Mouse (Mus musculus) intestine, embryonic 14.5 days (tissue): ENCODE results near the gene Pdia6. TPM values are rescaled to one million over a fixed set of nuclear protein-coding genes. Genes with fewer than 3 reads are reported as not detected.
A peak's percentile ranks its signal among the peaks of the same experiment; 100 is the strongest.

Experiments
- ATAC-seq: fragments of 200-750 bp; cut with Nextera tagmentation; replicated peaks from 2 replicates; pipeline ENCODE4 v1.8.0; 2017; ENCODE audit warnings: low read depth, moderate number of reproducible peaks, moderate TSS enrichment, moderate library complexity; ENCODE audit not compliant: low FRiP score, low TSS enrichment
- DNase-seq: peaks from one replicate; pipeline ENCODE4 v3.0.0-alpha.2; 2018; ENCODE audit warnings: low spot score
- H3K27ac ChIP-seq: fragments of 300-500 bp; sonication (generic); 2 replicates; pipeline ENCODE4 v1.5.1; 2014; ENCODE audit warnings: low read depth, mild to moderate bottlenecking, control low read depth
- H3K27me3 ChIP-seq: fragments of 300-500 bp; sonication (generic); replicated peaks from 2 replicates; pipeline ENCODE4 v1.6.1; 2014; ENCODE audit warnings: low read length, control low read depth; ENCODE audit not compliant: control insufficient read depth, insufficient read depth
- H3K36me3 ChIP-seq: fragments of 300-500 bp; sonication (generic); 2 replicates; pipeline ENCODE4 v1.6.1; 2014; ENCODE audit warnings: low read length, control low read depth; ENCODE audit not compliant: control insufficient read depth, insufficient read depth
- H3K4me1 ChIP-seq: fragments of 300-500 bp; sonication (generic); replicated peaks from 2 replicates; pipeline ENCODE4 v1.6.1; 2014; ENCODE audit warnings: low read length, control low read depth, mixed read lengths; ENCODE audit not compliant: control insufficient read depth, insufficient read depth
- H3K4me2 ChIP-seq: fragments of 300-500 bp; sonication (generic); 2 replicates; pipeline ENCODE4 v1.6.1; 2014; ENCODE audit warnings: low read length
- H3K4me3 ChIP-seq: fragments of 300-500 bp; sonication (generic); 2 replicates; pipeline ENCODE4 v1.5.1; 2014; ENCODE audit warnings: low read depth, low read length, control low read depth, mixed read lengths
- H3K9ac ChIP-seq: fragments of 300-500 bp; sonication (generic); 2 replicates; pipeline ENCODE4 v1.6.1; 2014; ENCODE audit warnings: mild to moderate bottlenecking, low read length
- H3K9me3 ChIP-seq: fragments of 300-500 bp; sonication (generic); 2 replicates; pipeline ENCODE4 v1.6.1; 2016; ENCODE audit warnings: low read length, control low read depth; ENCODE audit not compliant: control insufficient read depth
- WGBS: fragments of 180-500 bp; shearing (Covaris S2); extraction: QIAGEN DNeasy Blood & Tissue Kit; methylation state at CpG from one replicate; pipeline ENCODE4 v1.1.7; 2014; 5-methylcytosine and 5-hydroxymethylcytosine counted together
- polyA plus RNA-seq: library from polyadenylated mRNA; unstranded; fragments of >200 nt; fragmentation: Nextera tagmentation; extraction: Ambion mirVana; gene quantifications from 2 replicates; pipeline ENCODE4 v1.2.1, GENCODE M21; 2014

Pdia6 gene
- polyA plus RNA-seq: 525 and 533 TPM in 2 replicates

DNA sequence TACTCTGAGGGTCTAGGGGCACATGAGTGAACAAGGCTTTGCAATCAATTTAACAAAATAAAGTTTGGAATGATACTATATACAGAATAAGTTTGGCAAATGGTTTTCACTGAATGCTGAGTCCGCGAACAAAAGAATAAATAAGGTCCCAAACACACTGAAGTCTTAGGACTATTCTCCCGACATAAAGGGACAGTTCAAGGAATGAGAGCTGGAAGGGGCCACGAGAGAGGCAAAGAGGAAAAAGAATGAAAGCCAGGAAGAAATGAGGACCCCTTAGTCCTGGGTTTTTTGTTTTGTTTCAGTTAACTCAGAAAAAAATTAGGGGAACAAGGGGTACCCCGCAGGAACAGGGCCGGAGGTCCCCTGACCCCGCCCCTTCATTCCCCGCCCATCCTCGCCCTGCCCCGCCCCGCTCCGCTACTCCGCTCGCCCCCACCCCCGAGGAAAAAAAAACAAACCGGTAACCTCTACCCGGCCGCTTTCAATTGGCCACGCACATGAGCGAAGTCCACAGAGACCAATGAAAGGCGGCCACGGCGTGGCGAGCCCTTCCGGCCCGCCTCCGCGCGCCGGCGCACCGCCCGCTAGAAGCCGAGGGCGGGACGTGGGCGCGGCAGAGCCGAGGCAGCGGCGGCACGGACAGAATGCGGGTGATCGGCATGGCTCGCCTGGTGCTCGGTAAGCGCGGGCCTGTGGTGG lies at the start of gene Pdia6:
Gene Pdia6, plus strand, starts transcription at position 575 of the 702 bp plus-strand sequence.
- peak; percentile 96 for DNase-seq
- Histone ChIP-seq H3K4me1 (peaks cover 11% of the 10 kb centered on the region), H3K9ac (peak within 1 kb of the TSS; percentile 89), H3K4me3 (peak within 1 kb of the TSS; percentile 68), H3K9me3 (no peaks in the 10 kb centered on the region), H3K27me3 (no peaks in the 10 kb centered on the region), H3K4me2 (peak within 1 kb of the TSS; percentile 75), H3K36me3 (peaks cover 25% of the 10 kb centered on the region), H3K27ac (peak within 1 kb of the TSS; percentile 60; the same call in 1 of the 2 replicates)
- WGBS: under 1% methylated on average over 37 of the region's 48 CpGs
- ATAC-seq: peak; percentile 99

DNA sequence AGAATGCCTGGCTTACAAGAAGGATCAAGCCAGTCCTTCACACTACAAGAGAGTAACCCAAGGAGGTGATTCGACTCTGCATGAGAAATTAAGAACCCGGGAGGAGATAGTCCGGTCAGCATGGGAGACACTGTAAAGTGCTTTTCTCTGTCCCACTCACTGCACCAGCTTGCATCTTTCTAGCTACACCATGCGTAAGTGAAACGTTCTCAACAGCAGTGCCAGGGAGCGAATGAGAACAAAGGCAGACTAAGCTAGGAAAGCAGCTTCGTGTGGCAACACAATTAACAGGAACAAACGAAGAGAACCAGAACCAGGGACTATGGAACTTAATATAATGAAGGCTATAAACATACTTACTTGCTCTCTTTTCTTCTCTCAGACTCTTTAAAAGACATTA lies 48.0 kb upstream of the Pdia6 start:
- H3K9me3 ChIP-seq: 0 out of 2 replicates have a peak, but pooled peaks cover 3% of the 10 kb centered on the region
- no peak for ATAC-seq

DNA sequence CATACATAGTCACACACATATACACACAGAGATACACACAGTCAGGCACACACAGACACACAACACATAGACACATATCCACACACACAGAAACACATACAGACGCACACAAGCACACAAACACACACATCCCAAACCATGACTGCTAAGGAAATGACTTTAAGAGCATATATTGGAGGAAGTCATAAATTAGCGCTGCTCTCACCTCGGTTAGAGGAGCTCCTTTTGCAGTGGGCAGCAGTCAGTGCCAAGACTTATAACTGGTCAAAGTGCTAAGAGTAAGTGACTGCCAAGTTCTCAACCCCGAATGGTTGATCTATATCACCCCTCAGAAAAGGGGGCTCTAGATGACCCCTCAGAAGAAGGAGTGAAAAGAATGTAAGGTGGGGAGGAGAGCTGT lies 47.2 kb upstream of the Pdia6 start:
- Histone ChIP-seq H3K4me2 (no peak overlapping the region), H3K27me3 (no peaks in the 10 kb centered on the region), H3K9ac (no peak overlapping the region), H3K27ac (no peak overlapping the region), H3K4me1 (no peaks in the 10 kb centered on the region), H3K9me3 (0 out of 2 replicates have a peak, but pooled peaks cover 3% of the 10 kb centered on the region), H3K4me3 (no peak overlapping the region), H3K36me3 (no peaks in the 10 kb centered on the region)
- ATAC-seq: no peak
- 60% methylated on average over 4 of the region's 4 CpGs for WGBS
- DNase-seq: no peak

More for the DNA sequence above, 48.0 kb upstream of the Pdia6 start:
- Histone ChIP-seq H3K27me3 (no peaks in the 10 kb centered on the region), H3K4me2 (no peak overlapping the region), H3K36me3 (no peaks in the 10 kb centered on the region), H3K9ac (no peak overlapping the region), H3K27ac (no peak overlapping the region), H3K4me1 (no peaks in the 10 kb centered on the region), H3K4me3 (no peak overlapping the region)
- DNase-seq: no peak
- 70% methylated on average over 8 of the region's 8 CpGs for WGBS

DNA sequence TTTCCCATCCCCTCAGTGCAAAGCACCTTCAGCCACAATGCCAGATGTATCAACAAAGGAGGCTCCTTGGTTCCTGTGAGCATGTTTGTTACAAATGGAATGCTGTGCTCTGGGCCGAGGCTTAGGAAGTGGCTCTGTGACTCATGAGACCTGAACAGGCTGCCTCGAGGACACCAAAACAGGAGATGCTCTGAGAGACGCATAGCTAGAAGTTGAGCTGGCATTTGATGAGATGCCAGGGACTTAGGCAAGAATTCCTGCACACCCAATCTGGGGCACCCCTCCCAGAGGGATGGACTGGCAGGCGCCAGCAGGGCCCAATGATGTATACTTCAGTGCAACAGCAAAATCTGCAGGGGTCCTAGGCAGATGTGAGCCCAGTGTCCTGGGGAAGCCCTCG lies 45.7 kb upstream of the Pdia6 start:
- no peaks in the 10 kb centered on the region for H3K4me1 ChIP-seq
- no peak for DNase-seq
- no peaks in the 10 kb centered on the region for H3K36me3 ChIP-seq
- no peak overlapping the region for H3K4me2 ChIP-seq
- no peak overlapping the region for H3K27ac ChIP-seq
- H3K9ac ChIP-seq: no peak overlapping the region
- no peak for ATAC-seq
- H3K4me3 ChIP-seq: no peak overlapping the region
- 70% methylated on average over 5 of the region's 5 CpGs for WGBS
- no peaks in the 10 kb centered on the region for H3K9me3 ChIP-seq
- H3K27me3 ChIP-seq: no peaks in the 10 kb centered on the region

DNA sequence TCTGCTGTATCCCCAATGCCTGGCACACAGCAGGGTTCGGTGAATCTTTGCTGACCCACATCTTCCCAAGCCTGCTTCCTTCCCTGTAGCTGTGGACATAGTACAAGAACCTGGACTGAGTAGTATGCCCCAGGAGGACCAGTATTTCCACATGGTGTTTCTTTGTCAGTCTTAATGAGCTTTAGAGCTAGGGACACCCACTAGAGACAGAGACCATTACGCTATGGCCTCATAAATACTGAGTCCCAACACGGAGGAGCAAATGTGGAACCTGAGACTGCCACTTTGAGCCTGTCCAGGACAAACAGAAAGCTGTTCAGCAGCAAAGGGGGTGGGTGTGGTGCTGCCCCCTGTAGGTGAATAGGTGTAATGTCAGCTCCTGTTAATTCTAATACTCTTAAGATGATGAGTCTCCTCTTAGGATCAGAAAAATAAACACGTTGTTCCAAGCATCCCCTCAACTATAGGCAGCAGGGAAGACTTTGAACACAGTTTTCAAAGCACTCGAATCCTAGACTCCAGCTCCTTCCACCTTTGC lies 44.4 kb upstream of the Pdia6 start:
- Histone ChIP-seq H3K9me3 (no peaks in the 10 kb centered on the region), H3K9ac (no peak overlapping the region), H3K4me3 (no peak overlapping the region), H3K27me3 (no peaks in the 10 kb centered on the region), H3K4me2 (no peak overlapping the region), H3K4me1 (no peaks in the 10 kb centered on the region), H3K36me3 (no peaks in the 10 kb centered on the region), H3K27ac (no peak overlapping the region)
- no peak for DNase-seq
- WGBS: 43% methylated on average over 5 of the region's 5 CpGs
- ATAC-seq: no peak

DNA sequence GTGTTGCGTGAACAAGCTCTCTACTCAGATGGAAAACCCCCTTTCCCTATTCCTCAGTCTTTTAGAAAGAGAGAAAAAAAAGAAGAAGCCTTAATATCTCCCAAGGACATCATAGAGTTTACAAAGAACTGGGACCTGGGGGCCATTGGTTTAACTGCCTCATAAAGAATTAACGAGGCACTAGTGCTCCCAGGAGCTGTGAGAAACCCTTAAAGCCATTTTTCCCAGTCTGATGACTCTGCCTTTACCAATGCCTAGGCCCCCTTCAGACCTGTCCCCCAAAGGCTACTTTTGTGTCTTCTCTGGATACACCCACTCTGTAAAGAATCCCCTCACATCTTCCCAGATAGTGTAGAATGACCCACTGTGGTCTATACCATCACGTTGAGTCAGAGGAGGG lies 43.3 kb upstream of the Pdia6 start:
- ATAC-seq (no peak), DNase-seq (no peak)
- H3K9me3 ChIP-seq: no peaks in the 10 kb centered on the region
- H3K4me1 ChIP-seq: no peaks in the 10 kb centered on the region
- no peaks in the 10 kb centered on the region for H3K27me3 ChIP-seq
- 57% methylated on average over 3 of the region's 3 CpGs for WGBS
- H3K4me2 ChIP-seq: no peak overlapping the region
- no peak overlapping the region for H3K9ac ChIP-seq
- no peak overlapping the region for H3K4me3 ChIP-seq
- no peak overlapping the region for H3K27ac ChIP-seq
- H3K36me3 ChIP-seq: no peaks in the 10 kb centered on the region

DNA sequence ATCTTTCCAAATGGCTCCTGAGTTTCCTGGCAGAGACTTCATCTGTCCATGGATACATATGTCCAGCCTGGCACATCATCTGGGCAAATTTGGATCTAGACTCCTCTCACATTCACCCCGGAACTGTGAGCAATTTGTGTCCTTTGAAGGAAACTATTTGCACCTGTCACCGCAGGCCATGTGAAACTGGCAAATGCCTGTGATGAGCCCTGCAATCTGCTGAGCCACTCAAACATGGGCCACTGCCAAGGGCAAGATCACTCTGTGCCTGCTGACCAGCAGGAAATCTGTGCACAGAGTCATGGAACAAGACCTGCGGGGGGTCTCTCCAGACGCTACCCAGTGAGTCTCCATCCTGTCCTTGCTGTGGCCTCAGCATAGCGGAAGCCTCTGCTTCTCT lies 41.3 kb upstream of the Pdia6 start:
- Histone ChIP-seq H3K27ac (no peak overlapping the region), H3K4me2 (no peak overlapping the region), H3K9me3 (no peaks in the 10 kb centered on the region), H3K9ac (no peak overlapping the region), H3K27me3 (no peaks in the 10 kb centered on the region), H3K4me1 (no peaks in the 10 kb centered on the region), H3K4me3 (no peak overlapping the region), H3K36me3 (no peaks in the 10 kb centered on the region)
- ATAC-seq: no peak
- no peak for DNase-seq
- WGBS: 88% methylated on average over 5 of the region's 5 CpGs

DNA sequence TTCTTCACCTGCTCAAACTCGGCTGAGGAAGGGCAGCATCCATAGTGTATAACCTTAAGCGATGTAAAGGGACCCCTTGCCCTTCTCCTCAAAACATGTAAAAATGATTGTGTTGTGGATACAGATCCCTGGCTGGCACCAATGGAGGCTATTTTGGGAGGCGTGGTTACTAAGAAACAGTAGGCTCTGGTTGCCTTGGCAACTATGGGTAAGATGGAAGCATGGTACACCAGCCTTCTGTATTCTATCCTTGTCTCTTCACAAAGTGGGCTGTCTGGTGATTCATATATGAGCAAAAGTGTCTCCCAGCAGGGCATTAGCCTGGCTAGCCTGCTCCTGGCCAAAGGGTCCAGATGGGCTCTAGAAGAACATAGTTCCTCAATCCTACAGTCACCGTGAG lies 38.4 kb upstream of the Pdia6 start:
- WGBS: 77% methylated on average over 4 of the region's 4 CpGs
- ATAC-seq (no peak), DNase-seq (no peak)
- Histone ChIP-seq H3K4me3 (no peak overlapping the region), H3K27ac (no peak overlapping the region), H3K4me2 (no peak overlapping the region), H3K36me3 (no peaks in the 10 kb centered on the region), H3K9ac (no peak overlapping the region), H3K9me3 (no peaks in the 10 kb centered on the region), H3K4me1 (no peaks in the 10 kb centered on the region), H3K27me3 (no peaks in the 10 kb centered on the region)

DNA sequence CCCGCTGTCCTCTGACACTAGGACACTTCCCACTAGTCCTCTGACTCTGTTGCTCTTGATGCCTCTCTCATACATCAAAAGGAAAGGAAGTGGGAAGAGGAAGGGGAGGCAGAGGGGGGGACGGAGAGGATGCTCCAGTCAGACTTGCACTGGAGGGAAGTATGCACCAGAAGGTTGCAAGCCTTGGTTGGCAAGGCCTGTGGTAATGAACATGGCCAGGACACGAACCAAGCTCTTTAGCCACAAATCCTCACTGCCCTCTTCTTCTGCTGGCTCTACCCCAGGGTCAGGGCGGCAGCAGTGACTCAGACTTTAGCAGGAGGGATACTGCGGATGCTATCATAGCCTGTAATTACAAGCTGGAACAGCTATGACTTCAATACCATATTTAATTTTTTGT lies 35.8 kb upstream of the Pdia6 start:
- WGBS: 68% methylated on average over 5 of the region's 5 CpGs
- no peak overlapping the region for H3K4me2 ChIP-seq
- H3K27ac ChIP-seq: no peak overlapping the region
- H3K4me3 ChIP-seq: no peak overlapping the region
- no peaks in the 10 kb centered on the region for H3K9me3 ChIP-seq
- no peak overlapping the region for H3K9ac ChIP-seq
- no peaks in the 10 kb centered on the region for H3K4me1 ChIP-seq
- no peaks in the 10 kb centered on the region for H3K36me3 ChIP-seq
- no peaks in the 10 kb centered on the region for H3K27me3 ChIP-seq
- DNase-seq: no peak
- ATAC-seq: no peak
